Mouse (Mus musculus) thymus, adult 18-20 months (tissue): ENCODE measurements at regions not wholly inside any gene's neighbourhood (a gene's known extent, or its start where the extent isn't known, plus 50 kb on each side); places are given as distances from the start of the nearest gene placed in this dataset.

Source experiments
- DNase-seq, 2 experiments: peaks; one replicate each; pipeline ENCODE4 v3.0.0; 2022; ENCODE audit warnings: mixed read lengths in 2 of 2

DNA sequence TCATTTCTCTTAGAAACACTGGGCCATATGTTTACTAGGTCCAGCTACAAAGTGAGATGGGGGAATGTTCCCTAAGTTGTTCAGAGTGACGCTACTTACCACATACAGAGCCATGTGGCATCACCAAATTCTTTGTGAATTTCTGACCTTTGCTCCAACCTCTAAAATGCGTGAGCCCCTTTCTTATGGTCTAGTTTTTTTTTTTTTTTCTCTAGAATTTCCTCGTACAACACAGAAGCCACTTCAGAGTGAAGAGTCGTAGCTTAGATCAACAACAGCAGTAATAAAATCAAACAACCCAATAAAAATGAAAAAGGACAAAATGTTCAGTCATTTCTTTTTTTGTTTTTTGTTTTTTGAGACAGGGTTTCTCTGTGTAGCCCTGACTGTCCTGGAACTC, 122.2 kb upstream of the Fggy start:
- no peak for DNase-seq

DNA sequence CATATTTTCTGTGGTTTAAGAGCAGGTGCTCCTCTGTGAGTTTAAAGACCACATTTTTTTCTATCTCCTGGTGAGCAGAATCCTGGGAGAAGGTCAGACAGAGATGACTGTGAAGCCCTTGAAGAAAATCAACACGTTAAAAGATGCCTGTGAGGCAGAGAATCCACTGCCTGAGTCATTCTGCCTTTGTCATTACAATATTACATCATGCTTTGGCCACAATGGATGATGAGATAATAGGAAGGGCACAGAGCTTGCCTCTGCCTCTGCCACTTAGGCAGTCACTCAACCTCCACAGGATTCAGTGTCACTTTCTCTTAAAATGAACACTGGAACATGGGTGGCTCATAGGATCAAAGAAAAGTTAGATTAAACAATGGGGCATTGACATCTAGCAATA, 117.5 kb upstream of the Fggy start:
- DNase-seq: no peak

DNA sequence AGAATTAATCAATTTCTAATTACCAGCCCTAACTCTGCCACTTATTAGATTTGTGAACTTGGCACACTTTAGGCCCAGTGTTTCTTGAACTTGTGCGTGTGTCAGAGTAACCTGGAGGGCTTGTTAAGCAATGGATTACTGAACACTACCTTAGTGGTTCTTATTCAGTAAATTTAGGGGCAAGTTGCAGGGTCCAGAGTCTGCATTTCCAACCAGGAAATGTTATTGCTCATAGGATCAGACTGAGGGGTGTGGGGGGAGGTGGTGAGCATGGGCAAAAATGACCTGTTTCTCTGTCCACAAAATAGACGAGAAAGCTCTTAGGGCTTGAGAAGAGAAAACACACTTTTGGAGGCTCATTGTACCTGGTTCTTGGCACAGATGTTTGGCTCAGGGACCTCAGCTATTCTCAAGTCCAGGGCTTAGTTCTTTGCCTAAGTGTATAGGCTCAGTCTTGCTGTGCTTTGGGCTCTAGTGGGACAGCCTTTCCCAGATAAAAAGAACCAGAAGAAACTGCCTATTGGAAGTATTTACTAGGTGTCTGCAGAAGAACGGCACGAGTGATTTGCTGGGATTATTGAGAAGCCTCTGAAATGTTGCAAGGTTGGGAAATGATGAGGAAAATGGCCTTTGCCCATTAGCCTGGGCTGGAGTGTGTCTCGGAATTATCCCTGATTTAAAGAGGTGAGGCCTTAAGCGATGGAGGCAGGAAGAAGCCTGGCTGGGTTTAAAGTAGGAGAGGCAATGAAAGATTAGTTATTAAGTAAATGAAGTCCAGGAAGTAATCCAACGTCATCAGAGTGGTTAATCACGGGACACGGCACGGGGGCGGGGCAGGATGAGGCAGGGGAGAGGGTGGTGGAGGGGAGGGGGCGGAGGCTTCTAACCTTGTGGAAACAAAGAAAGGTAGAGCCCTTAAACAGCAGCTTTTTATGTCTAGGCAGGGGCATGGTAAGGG, 113.2 kb upstream of the Fggy start:
- DNase-seq: no peak

DNA sequence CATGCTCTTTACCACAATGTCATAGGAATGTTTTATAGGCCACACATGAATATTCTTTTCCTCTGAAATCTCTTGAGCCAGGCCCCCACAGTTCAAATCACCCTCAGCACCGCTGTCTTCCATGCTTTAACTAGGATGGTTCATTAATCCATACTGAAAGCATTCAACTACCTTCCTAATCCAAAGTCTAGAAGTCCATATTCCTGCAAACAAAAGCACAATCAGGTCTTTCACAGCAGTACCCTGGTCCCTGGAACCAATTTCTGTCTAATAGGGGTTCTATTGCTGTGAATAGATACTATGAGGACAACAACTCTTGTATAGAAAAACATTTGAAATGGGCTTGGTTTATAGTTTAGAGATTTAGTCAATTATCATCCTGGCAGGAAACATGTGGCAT, 107.0 kb upstream of the Fggy start:
- no peak for DNase-seq

DNA sequence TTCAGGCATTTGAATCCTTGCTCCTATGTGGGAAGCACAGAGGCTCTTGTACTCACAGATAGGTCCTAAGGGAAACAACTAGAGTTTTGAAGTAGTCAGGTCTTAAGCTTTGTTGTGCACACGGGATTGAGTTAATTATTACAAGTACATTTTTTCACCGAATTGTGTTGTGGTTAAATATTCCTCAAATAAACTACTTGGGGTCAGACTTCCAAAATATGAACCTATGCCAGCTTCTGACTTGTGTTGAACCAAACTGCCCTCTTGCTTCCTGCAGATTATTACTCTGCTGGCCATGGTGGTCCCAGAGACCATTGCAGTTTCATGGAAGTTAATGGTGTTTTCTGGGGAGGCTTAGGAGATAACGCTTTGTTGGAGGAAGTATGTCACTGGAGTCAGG, 105.5 kb upstream of the Fggy start:
- no peak for DNase-seq

DNA sequence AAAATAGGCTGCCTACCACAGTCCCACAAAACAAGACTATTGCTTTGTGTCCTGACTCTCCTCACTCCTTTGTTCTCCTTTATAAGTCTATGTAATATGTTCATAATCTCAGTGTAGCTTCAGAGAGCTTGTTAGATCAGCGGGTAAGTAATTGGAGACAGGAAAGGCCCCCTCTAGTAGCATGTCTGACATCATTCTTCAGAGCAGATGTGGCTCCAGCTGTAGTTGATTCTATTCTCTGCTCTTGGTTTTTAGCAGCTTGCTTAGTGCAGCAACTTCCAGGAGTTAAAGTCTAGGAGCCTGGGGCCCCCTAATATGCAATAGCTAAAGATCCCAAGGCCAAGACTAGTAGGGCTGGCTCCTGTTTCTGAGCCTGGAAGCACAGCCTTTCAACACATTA, 101.0 kb upstream of the Fggy start:
- DNase-seq: no peak

DNA sequence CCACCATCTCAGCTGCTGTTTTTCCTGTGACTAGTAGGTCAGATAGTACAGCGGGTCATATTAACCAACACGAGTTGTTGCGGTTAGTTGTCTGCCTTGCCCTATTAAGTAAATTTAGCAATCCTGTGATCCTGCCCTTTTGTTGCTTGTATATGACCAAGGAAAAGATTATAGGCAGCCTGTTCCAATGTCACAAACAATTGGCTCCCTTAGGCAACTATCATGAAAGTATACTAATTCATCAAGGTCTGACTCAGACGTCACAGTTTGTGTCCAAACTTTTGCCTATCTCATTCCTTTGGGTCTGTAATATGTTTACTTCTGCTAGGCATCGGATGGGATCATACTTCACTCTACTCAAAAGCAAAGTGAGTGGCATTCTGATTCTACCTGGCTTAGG, 100.4 kb upstream of the Fggy start:
- no peak for DNase-seq

DNA sequence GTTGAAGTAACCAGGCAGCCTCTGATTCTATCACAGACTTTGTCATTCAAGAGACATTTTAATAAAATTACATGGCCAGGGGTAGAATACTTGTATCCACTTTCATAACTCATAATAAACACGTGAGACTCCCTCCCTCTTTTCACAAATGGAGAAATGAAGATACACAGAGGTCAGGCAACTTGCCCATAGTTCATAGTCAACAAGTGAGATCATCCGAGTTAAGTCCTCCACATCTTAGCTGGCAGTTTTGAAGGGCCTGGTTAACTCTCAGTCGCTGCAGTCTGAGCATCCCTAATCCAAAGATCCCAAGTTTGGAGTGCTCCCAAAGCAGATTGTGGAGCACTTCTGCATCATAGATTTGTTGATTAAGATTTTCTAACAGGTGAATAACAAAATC, 94.8 kb upstream of the Fggy start:
- no peak for DNase-seq

DNA sequence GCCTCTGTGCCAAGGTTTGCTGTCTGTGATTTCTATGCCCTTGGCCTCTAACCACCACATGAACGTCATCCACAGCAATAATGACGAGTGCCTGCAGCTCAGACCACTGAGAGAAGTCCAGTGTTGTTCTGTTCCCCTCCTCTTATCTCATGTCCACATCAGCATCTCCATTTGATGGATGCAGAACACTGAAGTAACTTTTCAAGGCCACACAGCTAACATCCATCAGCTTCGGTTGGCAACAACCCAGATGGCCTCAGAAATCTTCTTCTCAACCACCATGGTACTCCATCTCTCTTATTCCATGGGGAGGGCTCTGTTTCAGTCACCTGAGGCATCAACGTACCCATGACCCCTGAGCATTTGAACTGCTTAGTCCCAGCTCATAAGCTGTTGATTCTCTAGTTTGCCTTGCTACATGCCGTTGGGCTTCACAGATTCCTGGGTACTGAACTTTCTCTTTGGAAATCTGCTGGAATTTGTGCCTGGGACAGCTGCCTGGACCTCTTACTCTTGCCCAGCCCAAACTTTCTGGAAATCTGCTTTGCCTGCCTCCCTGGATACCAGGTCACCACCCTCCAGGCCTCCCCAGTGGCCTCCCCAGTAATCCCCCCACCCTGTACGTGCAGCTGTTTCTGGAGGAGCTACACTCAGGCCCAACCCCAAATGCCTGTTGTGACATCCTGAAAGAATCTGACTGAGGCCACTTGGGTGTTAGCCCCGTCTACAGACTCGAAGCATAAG, 94.1 kb upstream of the Fggy start:
- no peak for DNase-seq

DNA sequence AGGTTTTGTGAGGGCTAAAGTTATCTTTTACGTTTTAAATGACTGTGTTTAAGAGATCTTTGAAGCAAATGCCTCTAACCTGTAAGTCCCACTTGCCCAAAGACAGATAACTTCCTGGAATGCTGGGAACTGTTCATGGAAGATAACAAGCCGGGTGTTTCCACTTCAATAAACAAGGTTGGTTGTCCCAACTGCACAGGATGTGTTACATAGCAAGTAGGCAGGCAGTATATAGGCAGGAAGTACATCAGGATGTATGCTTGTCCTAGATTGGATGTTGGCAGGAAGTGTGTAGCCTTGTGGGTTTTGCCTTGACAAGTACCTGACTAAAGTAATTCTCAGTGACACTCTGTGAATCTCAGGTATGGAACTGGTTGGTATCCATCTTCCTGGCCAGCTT, 90.7 kb upstream of the Fggy start:
- no peak for DNase-seq

DNA sequence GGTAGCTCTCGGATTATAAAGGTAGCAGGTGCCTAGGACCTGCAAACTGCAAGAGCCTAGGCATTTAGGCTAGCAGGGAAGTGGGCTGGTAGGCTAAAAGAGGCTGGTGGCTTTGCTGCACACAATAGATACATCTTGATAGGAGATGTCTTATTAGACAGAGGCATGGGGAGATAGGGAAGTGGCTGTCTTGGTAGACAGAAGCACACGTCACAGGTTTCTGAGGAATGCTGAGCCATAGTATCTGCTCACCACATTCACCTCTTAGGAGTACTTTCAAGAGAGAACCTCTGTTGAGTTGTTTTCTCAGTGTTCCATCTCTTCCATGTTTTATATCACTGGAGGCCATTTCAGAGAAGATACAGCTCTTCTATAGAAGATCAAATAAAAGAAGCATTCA, 89.8 kb upstream of the Fggy start:
- no peak for DNase-seq

DNA sequence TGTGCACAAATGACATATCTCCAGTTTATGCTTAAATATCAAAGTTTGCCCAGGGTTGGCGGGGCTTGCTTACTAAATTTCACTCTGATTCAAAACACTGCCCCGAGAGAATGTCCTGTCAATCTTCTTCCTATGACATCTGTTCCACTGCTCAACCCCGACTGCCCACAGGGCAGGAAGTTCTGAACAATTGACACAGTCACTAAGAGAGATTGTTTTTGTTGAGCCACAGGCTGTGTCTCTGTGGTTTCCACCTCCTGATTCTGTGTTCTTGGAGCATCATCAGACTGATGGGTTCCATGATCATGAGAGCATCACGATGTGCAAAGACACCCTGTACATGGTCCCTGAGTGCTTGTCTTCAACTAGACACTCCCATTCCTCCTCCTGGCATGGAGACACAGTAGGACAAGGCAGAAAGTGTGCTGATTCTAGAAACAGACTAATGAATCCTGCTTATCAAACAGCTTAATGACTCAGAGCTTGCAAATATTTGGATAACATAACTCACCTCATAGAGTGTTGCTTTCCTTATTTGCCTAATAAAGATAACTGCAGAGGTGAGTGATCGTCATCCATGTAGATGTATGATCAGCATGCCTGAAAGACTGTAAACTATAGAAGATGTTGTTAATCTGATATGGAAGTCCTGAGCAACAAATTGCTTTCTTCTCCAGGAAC, 82.4 kb upstream of the Fggy start:
- DNase-seq: no peak

DNA sequence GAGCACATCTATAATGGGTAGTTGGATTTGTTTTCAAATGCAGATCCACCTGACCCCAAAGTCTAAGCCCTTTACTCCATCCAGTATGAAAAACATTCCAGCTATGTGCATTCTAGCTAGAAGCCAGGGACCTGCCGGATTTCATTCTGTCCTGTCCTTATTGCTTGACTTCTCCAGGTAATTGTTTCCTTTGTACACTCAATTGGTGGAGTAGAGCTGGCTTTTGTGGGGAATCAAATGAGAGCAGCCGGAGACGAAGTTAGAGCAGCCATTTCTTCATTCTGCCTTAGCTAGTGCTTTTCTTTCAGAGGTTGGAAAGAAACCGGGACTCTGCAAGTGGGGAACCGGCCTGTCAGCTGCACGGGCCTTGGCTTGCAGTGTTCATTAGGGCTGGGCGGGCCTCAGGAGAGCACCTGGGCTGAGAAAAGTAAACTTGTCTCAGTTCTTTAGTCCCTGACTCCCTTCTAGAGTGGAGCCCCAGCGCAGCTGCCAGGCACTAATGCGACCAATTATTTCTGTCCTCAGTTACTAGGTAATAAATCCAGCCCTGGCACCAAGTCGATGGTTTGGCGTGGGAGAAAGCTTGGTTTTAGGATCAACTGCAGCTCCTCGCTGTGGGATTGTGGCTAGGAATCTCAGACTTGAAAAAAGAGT, 81.1 kb upstream of the Fggy start:
- DNase-seq: no peak

DNA sequence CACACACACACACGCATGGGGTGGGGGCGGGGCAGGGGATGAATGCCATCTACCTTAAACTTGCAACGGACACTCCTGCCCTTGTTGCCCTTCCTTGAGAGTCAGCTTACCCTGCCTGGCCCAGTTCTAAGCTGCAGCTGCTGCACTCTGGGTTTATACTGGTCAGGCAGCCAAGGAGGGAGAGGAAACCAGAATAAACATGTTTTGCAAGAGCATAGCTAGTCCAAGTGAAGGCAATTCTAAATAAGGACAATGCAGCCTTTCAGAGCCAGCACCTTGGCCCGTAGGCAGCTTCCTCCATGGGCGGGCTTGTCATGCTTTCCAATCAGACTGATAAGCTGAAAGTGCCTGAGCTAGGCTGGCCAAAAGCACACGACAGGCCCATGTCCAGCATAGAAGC, 73.7 kb upstream of the Fggy start:
- DNase-seq: no peak

DNA sequence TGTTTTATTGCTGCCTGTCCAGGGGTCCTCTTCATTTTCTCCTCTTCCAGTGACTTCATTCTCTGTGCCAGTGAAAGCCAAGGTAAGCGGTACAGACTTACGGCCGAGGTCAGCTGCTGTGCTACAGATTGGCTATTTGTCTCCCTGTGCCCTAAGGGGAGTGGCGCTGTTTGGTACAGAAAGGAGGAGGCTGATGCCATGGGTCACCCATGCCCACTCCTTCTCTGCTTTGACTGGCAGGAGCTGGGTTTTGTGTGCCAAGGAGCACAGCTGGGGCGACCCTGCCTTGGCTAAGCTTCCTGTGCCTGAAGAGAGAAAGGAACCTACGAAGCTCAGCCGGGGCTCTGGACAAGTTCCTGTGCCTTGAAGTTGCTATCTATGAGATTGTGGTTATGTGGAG, 70.0 kb upstream of the Fggy start:
- no peak for DNase-seq

DNA sequence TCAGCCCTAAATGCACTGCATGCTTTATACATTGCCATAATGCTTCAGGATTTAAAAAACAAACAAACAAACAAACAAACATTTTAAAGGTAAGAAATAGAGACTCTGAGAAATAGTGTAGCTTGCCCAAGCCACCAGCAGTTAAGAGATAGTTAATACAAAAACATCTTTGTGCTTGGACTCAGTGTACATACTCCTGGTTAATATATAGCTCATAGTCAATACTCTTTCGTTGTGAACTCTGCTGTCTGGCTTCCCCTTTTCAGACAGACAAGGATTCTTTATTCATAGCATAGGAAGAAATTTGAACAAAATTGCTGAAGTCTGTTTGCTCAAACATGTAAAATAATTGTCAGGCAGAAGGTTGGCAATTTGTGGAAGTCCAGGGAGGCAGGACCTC, 69.3 kb upstream of the Fggy start:
- DNase-seq: no peak

DNA sequence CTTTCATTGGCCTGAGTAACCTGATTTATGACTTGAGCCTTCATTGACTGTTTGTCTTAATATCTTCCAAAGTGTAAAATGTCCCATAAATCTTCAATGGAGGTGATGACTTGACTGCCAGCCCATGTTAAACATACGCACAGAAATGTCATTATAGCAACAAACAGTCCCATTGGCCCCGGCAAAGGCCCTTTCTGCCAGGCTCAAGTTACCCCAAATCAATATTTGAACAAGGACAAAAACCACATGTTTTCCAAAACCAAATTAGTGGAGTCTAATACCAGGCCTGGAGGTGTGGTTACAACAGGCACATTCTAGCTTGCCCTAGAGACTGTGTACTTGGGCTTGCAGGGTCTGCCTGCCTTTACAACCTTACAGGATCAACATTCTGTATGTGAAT, 68.2 kb upstream of the Fggy start:
- DNase-seq: no peak

DNA sequence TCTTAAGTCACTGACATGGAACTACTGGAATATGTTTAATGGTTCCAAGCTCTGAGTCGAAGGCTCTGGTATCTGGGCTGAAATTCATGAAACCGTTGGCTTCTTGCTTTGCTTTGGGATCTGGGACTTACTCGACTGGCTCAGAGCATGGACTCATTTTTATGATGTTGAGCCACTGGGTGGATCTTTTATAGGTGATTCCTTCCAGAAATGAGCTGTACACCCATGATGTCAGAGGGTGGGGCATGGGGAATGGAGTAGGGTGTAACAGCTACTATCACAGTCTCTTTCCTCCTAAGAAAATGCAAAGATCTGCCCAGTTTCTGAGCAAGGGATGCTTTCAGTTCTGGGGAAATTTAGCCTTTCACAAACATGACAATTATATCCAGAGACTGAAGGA, 57.0 kb upstream of the Fggy start:
- no peak for DNase-seq

DNA sequence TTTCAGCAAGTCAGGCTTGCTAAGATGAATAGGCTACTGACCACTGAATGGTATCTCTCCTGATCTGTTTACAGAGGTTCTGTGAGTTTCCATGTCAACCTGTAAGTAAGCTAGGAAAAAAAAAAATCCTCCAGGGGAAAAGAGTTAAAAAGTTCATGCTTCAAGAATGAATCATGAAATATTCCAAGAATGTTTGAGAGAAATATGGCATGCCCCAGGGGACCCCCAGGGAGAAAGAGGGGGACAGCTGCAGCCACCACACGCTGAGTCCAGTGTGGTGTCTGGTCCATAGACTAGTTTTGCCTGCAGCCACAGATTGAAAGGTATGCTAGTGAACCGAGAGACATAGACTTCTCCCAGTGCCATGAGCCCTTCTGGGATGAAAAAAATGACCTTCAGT, 56.1 kb upstream of the Fggy start:
- DNase-seq: no peak

DNA sequence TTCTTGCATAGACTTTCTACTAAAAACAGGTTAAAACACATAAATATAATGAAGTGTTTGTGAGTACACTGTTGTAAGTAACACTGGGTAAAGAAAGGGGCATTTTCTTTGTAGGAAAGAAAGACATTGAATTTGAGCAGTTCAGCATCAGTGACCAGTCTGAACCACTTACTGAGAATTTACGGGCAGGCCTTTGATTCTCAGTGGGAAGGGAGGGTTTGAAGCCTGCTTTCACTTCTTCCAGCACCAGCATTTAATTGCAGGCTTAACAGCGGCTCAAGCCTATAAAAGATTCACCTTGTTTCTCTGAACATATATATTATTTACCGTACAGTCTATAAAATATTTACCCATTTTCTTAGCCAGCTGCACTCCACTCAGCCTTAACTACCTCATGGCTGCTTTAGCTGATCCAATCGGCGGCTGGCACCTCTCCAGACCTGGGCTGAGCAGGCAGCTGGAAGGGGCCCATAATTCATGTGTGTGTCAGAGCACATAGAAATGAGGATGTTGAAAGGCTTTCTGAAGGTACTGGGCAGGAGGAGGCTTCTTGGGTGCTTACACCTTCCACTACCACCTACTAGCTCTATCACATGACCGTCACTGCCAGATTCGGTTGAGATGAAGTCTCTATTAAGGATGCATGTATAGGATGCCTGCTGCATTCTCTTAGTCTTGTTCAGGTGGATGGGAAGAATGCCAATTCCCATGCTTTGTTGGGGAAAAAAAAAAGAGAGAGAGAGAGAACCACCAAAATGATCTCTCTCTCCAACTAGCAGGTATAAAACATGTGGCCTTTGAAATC, 50.0 kb upstream of the Fggy start:
- DNase-seq: no peak
